Mouse (Mus musculus) lung, adult 2 months (tissue): ENCODE data around the gene Pmepa1.

Experiments used
- CTCF ChIP-seq: fragments of 200-500 bp; IDR thresholded peaks from 2 replicates; pipeline ENCODE4 v1.5.1; 2011; ENCODE audit warnings: mild to moderate bottlenecking, low read length, control low read depth; ENCODE audit not compliant: insufficient read depth
- POLR2A ChIP-seq: fragments of 200-500 bp; IDR thresholded peaks from 2 replicates; pipeline ENCODE4 v1.6.1; 2011; ENCODE audit warnings: low read depth, mild to moderate bottlenecking, control low read depth, low read length, borderline replicate concordance; ENCODE audit errors: extremely low read depth

GRCm38 (mm10) chr2:173182796-173183195 lies 93.5 kb downstream of the Pmepa1 start:
- TF ChIP-seq CTCF: no peak
- TF ChIP-seq POLR2A: no peak
